Mouse (Mus musculus) adrenal gland, postnatal 10 days (tissue): ENCODE data around the gene Plekha7. TPM values are rescaled to one million over a fixed set of nuclear protein-coding genes. Genes with fewer than 3 reads are reported as not detected.

ENCODE experiments used
- DNase-seq: peaks from one replicate; pipeline ENCODE4 v3.0.0; 2021; ENCODE audit warnings: mixed read lengths
- total RNA-seq, 2 experiments: library from RNA; stranded (reverse); gene quantifications; 2 replicates each; pipeline ENCODE4 v1.2.3; 2021

Plekha7 gene
- total RNA-seq, 2 experiments from 2014 or later, result 7.9 to 10.9 TPM

- DNase-seq, result no peak
Observed at GRCm38 (mm10) chr7:116288996-116289395, 19.2 kb downstream of the Plekha7 start.

- DNase-seq, result no peak
Observed at GRCm38 (mm10) chr7:116287959-116288358, 20.2 kb downstream of the Plekha7 start.

- DNase-seq, result no peak
Observed at GRCm38 (mm10) chr7:116286611-116287355, 21.4 kb downstream of the Plekha7 start.

GRCm38 (mm10) chr7:116286173-116286572, 22.0 kb downstream of the Plekha7 start:
- DNase-seq, result peak; percentile 86

- no peak for DNase-seq
Observed at GRCm38 (mm10) chr7:116285216-116285615, 23.0 kb downstream of the Plekha7 start.

- no peak for DNase-seq
Observed at GRCm38 (mm10) chr7:116282755-116283154, 25.4 kb downstream of the Plekha7 start.

- DNase-seq, result no peak
Observed at GRCm38 (mm10) chr7:116280126-116280525, 28.1 kb downstream of the Plekha7 start.

- DNase-seq, result no peak
Observed at GRCm38 (mm10) chr7:116278280-116278679, 29.9 kb downstream of the Plekha7 start.

- peak; percentile 58 for DNase-seq
Observed at GRCm38 (mm10) chr7:116276315-116276714, 31.9 kb downstream of the Plekha7 start.

- no peak for DNase-seq
Observed at GRCm38 (mm10) chr7:116273111-116273510, 35.1 kb downstream of the Plekha7 start.

- DNase-seq, result no peak
Observed at GRCm38 (mm10) chr7:116269501-116269995, 38.6 kb downstream of the Plekha7 start.

- no peak for DNase-seq
Observed at GRCm38 (mm10) chr7:116268113-116268926, 39.9 kb downstream of the Plekha7 start.

- DNase-seq, result no peak
Observed at GRCm38 (mm10) chr7:116263281-116263680, 44.9 kb downstream of the Plekha7 start.

GRCm38 (mm10) chr7:116262508-116262907, 45.7 kb downstream of the Plekha7 start:
- DNase-seq, result no peak

- DNase-seq, result no peak
Observed at GRCm38 (mm10) chr7:116262101-116262500, 46.1 kb downstream of the Plekha7 start.

- DNase-seq, result no peak
Observed at GRCm38 (mm10) chr7:116260826-116261615, 47.2 kb downstream of the Plekha7 start.

GRCm38 (mm10) chr7:116258464-116259185, 49.6 kb downstream of the Plekha7 start:
- no peak for DNase-seq

- no peak for DNase-seq
Observed at GRCm38 (mm10) chr7:116257953-116258352, 50.2 kb downstream of the Plekha7 start.

- DNase-seq, result no peak
Observed at GRCm38 (mm10) chr7:116255664-116256063, 52.5 kb downstream of the Plekha7 start.

GRCm38 (mm10) chr7:116254660-116255059, 53.5 kb downstream of the Plekha7 start:
- no peak for DNase-seq

- DNase-seq, result no peak
Observed at GRCm38 (mm10) chr7:116252470-116252869, 55.7 kb downstream of the Plekha7 start.

- DNase-seq, result peak; percentile 22
Observed at GRCm38 (mm10) chr7:116251516-116251915, 56.7 kb downstream of the Plekha7 start.
